Mouse (Mus musculus) midbrain, embryonic 16.5 days (tissue): ENCODE measurements around the gene Plxnc1. TPM values are rescaled to one million over a fixed set of nuclear protein-coding genes. Genes with fewer than 3 reads are reported as not detected.

Source experiments
- ATAC-seq: fragments of 200-750 bp; cut with Nextera tagmentation; 2 replicates; pipeline ENCODE4 v1.8.0; 2017; ENCODE audit warnings: moderate TSS enrichment
- H3K27ac ChIP-seq: fragments of 300-500 bp; sonication (generic); 2 replicates; pipeline ENCODE4 v1.5.1; 2014; ENCODE audit warnings: mild to moderate bottlenecking, low read length, mixed read lengths
- H3K27me3 ChIP-seq: fragments of 300-500 bp; sonication (generic); 2 replicates; pipeline ENCODE4 v1.6.1; 2014; ENCODE audit warnings: low read depth, low read length, mixed read lengths; ENCODE audit not compliant: control insufficient read depth, insufficient read depth
- H3K36me3 ChIP-seq: fragments of 300-500 bp; sonication (generic); 2 replicates; pipeline ENCODE4 v1.6.1; 2014; ENCODE audit warnings: mild to moderate bottlenecking, low read length, moderate library complexity, mixed read lengths; ENCODE audit not compliant: control insufficient read depth, insufficient read depth
- H3K4me1 ChIP-seq: fragments of 300-500 bp; sonication (generic); 2 replicates; pipeline ENCODE4 v1.6.1; 2014; ENCODE audit warnings: mild to moderate bottlenecking, low read length, mixed read lengths; ENCODE audit not compliant: control insufficient read depth, insufficient read depth
- H3K4me2 ChIP-seq: fragments of 300-500 bp; sonication (generic); 2 replicates; pipeline ENCODE4 v1.6.1; 2014; ENCODE audit warnings: mild to moderate bottlenecking, low read length, mixed read lengths
- H3K4me3 ChIP-seq: fragments of 300-500 bp; sonication (generic); 2 replicates; pipeline ENCODE4 v1.5.1; 2014; ENCODE audit warnings: low read depth, mild to moderate bottlenecking, low read length, moderate library complexity, mixed read lengths
- H3K9ac ChIP-seq: fragments of 300-500 bp; sonication (generic); 2 replicates; pipeline ENCODE4 v1.6.1; 2014; ENCODE audit warnings: low read depth, low read length, mixed read lengths
- H3K9me3 ChIP-seq: fragments of 300-500 bp; sonication (generic); replicated peaks from 2 replicates; pipeline ENCODE4 v1.6.1; 2014; ENCODE audit warnings: mild to moderate bottlenecking, low read length, mixed read lengths; ENCODE audit not compliant: control insufficient read depth, poor library complexity, severe bottlenecking
- WGBS: fragments of 180-500 bp; shearing (Covaris S2); extraction: QIAGEN DNeasy Blood & Tissue Kit; methylation state at CpG from one replicate; pipeline ENCODE4 v1.1.7; 2014; 5-methylcytosine and 5-hydroxymethylcytosine counted together
- polyA plus RNA-seq: library from polyadenylated mRNA; unstranded; fragments of >200 nt; fragmentation: Nextera tagmentation; extraction: Ambion mirVana; gene quantifications from 2 replicates; pipeline ENCODE4 v1.2.1, GENCODE M21; 2015

Gene Plxnc1
- polyA plus RNA-seq, 1 experiment from 2014 or later = 14.6 TPM

GRCm38 (mm10) chr10:94919960-94920359 lies 24.7 kb downstream of the Plxnc1 start:
- peak; percentile 37; the same call in 1 of the 2 replicates for ATAC-seq

GRCm38 (mm10) chr10:94919552-94919951 lies 25.1 kb downstream of the Plxnc1 start:
- ATAC-seq = no peak
- WGBS = 77% methylated on average over 12 of the region's 12 CpGs
- H3K27ac ChIP-seq = no peak overlapping the region
- H3K27me3 ChIP-seq = no peaks in the 10 kb centered on the region
- no peak overlapping the region for H3K9ac ChIP-seq
- no peak overlapping the region for H3K4me3 ChIP-seq
- H3K36me3 ChIP-seq = no peaks in the 10 kb centered on the region
- no peak overlapping the region for H3K4me2 ChIP-seq
- peaks cover 8% of the 10 kb centered on the region; the same call in 1 of the 2 replicates for H3K4me1 ChIP-seq
- no peaks in the 10 kb centered on the region for H3K9me3 ChIP-seq

More at GRCm38 (mm10) chr10:94919960-94920359, 24.7 kb downstream of the Plxnc1 start:
- H3K4me1 ChIP-seq = peaks cover 8% of the 10 kb centered on the region; the same call in 1 of the 2 replicates
- no peaks in the 10 kb centered on the region for H3K27me3 ChIP-seq
- H3K9ac ChIP-seq = no peak overlapping the region
- H3K4me2 ChIP-seq = no peak overlapping the region
- H3K36me3 ChIP-seq = no peaks in the 10 kb centered on the region
- no peaks in the 10 kb centered on the region for H3K9me3 ChIP-seq
- no peak overlapping the region for H3K4me3 ChIP-seq
- WGBS = 71% methylated on average over 2 of the region's 2 CpGs
- H3K27ac ChIP-seq = no peak overlapping the region

GRCm38 (mm10) chr10:94918618-94919017 lies 26.0 kb downstream of the Plxnc1 start:
- H3K4me1 ChIP-seq = peaks cover 8% of the 10 kb centered on the region; the same call in 1 of the 2 replicates
- H3K27me3 ChIP-seq = no peaks in the 10 kb centered on the region
- no peak for ATAC-seq
- H3K4me3 ChIP-seq = no peak overlapping the region
- H3K27ac ChIP-seq = no peak overlapping the region
- WGBS = 81% methylated on average over 7 of the region's 7 CpGs
- H3K9me3 ChIP-seq = no peaks in the 10 kb centered on the region
- no peak overlapping the region for H3K9ac ChIP-seq
- no peak overlapping the region for H3K4me2 ChIP-seq
- H3K36me3 ChIP-seq = no peaks in the 10 kb centered on the region

- Histone ChIP-seq H3K4me2 (no peak overlapping the region), H3K9me3 (no peaks in the 10 kb centered on the region), H3K4me3 (no peak overlapping the region), H3K36me3 (no peaks in the 10 kb centered on the region), H3K27me3 (no peaks in the 10 kb centered on the region), H3K27ac (0 out of 2 replicates have a peak overlapping the region, but pooled peaks have one; percentile 25), H3K9ac (no peak overlapping the region), H3K4me1 (0 out of 2 replicates have a peak, but pooled peaks cover 5% of the 10 kb centered on the region)
- 56% methylated on average over 2 of the region's 2 CpGs for WGBS
- no peak for ATAC-seq
Measured at GRCm38 (mm10) chr10:94917990-94918389, 26.6 kb downstream of the Plxnc1 start.

- ATAC-seq = no peak
- no peak overlapping the region for H3K4me3 ChIP-seq
- H3K9me3 ChIP-seq = no peaks in the 10 kb centered on the region
- H3K4me2 ChIP-seq = no peak overlapping the region
- H3K9ac ChIP-seq = no peak overlapping the region
- 0 out of 2 replicates have a peak, but pooled peaks cover 5% of the 10 kb centered on the region for H3K4me1 ChIP-seq
- H3K27me3 ChIP-seq = no peaks in the 10 kb centered on the region
- WGBS = 89% methylated on average over 4 of the region's 4 CpGs
- H3K36me3 ChIP-seq = no peaks in the 10 kb centered on the region
- H3K27ac ChIP-seq = no peak overlapping the region
Measured at GRCm38 (mm10) chr10:94917354-94917753, 27.3 kb downstream of the Plxnc1 start.

- WGBS = 85% methylated on average over 7 of the region's 7 CpGs
- no peak overlapping the region for H3K9ac ChIP-seq
- no peak overlapping the region for H3K4me2 ChIP-seq
- ATAC-seq = no peak
- H3K27ac ChIP-seq = no peak overlapping the region
- H3K9me3 ChIP-seq = no peaks in the 10 kb centered on the region
- H3K4me1 ChIP-seq = 0 out of 2 replicates have a peak, but pooled peaks cover 5% of the 10 kb centered on the region
- no peaks in the 10 kb centered on the region for H3K27me3 ChIP-seq
- H3K4me3 ChIP-seq = no peak overlapping the region
- H3K36me3 ChIP-seq = no peaks in the 10 kb centered on the region
Measured at GRCm38 (mm10) chr10:94916610-94917009, 28.0 kb downstream of the Plxnc1 start.

- H3K4me1 ChIP-seq = 0 out of 2 replicates have a peak, but pooled peaks cover 5% of the 10 kb centered on the region
- H3K27me3 ChIP-seq = no peaks in the 10 kb centered on the region
- no peak overlapping the region for H3K4me3 ChIP-seq
- WGBS = 93% methylated on average over 6 of the region's 6 CpGs
- no peaks in the 10 kb centered on the region for H3K36me3 ChIP-seq
- H3K4me2 ChIP-seq = no peak overlapping the region
- ATAC-seq = no peak
- no peak overlapping the region for H3K9ac ChIP-seq
- no peaks in the 10 kb centered on the region for H3K9me3 ChIP-seq
- no peak overlapping the region for H3K27ac ChIP-seq
Measured at GRCm38 (mm10) chr10:94915746-94916145, 28.9 kb downstream of the Plxnc1 start.

GRCm38 (mm10) chr10:94914081-94914480 lies 30.6 kb downstream of the Plxnc1 start:
- Histone ChIP-seq H3K36me3 (no peaks in the 10 kb centered on the region), H3K9me3 (no peaks in the 10 kb centered on the region), H3K27ac (no peak overlapping the region), H3K9ac (no peak overlapping the region), H3K27me3 (no peaks in the 10 kb centered on the region), H3K4me1 (0 out of 2 replicates have a peak, but pooled peaks cover 5% of the 10 kb centered on the region), H3K4me2 (no peak overlapping the region), H3K4me3 (no peak overlapping the region)
- 82% methylated on average over 11 of the region's 11 CpGs for WGBS
- ATAC-seq = no peak

- no peak for ATAC-seq
- Histone ChIP-seq H3K4me2 (no peak overlapping the region), H3K27me3 (no peaks in the 10 kb centered on the region), H3K4me3 (no peak overlapping the region), H3K9me3 (no peaks in the 10 kb centered on the region), H3K9ac (no peak overlapping the region), H3K4me1 (0 out of 2 replicates have a peak, but pooled peaks cover 5% of the 10 kb centered on the region), H3K36me3 (no peaks in the 10 kb centered on the region), H3K27ac (no peak overlapping the region)
- 80% methylated on average over 5 of the region's 5 CpGs for WGBS
Measured at GRCm38 (mm10) chr10:94913336-94913739, 31.3 kb downstream of the Plxnc1 start.
